Mouse (Mus musculus) CD4-positive helper T cell, adult 2 months (primary cell): ENCODE data around the gene Gdpd3.

Experiments
- DNase-seq: peaks from one replicate; pipeline ENCODE4 v3.0.0-alpha.2; 2012; ENCODE audit warnings: low read depth, missing footprints, low spot score

Gene Gdpd3

GRCm38 (mm10) chr7:126786142-126786541 is 20.0 kb downstream of the Gdpd3 start:
- no peak for DNase-seq

GRCm38 (mm10) chr7:126789141-126789540 is 23.0 kb downstream of the Gdpd3 start:
- no peak for DNase-seq

- DNase-seq: peak; percentile 98
These were observed 26.0 kb downstream of the Gdpd3 start, which contains the start of gene Ppp4c for GRCm38 (mm10) chr7:126791851-126792720. Gene Ppp4c (minus strand): TSS chr7:126792496.

DNA sequence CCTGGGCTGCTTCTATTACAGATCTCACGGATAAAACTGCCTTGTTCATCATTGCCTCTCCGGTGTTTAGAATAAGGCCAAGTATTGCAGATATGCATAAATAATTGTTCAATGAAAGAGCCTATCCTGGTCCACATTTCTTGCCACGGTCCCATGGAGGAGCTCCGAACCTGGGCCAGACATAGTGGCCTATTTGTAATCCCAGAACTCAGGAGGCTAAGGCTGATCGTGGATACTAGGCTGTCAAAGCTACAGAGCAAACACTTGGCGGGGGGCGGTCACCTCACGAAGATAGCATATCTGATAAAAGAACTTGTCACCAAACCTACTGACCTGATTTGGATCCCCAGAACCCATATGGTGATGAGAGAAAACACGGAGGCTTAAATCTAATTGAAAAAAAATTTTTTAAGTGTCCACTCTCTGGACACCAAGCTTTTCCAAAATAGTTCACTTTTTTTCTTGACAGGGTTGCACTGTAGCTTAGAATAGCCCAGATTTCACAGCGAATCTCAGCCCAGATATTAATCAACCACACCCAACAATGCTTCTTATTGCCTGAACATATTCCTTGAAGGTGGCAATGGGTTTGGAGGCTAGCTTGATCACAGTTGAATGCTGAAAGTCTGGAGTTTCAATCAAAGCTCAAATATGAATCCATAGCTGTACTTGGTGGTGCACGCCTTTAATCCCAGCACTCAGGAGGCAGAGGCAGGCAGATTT is 26.7 kb downstream of the Gdpd3 start:
- no peak for DNase-seq

DNA sequence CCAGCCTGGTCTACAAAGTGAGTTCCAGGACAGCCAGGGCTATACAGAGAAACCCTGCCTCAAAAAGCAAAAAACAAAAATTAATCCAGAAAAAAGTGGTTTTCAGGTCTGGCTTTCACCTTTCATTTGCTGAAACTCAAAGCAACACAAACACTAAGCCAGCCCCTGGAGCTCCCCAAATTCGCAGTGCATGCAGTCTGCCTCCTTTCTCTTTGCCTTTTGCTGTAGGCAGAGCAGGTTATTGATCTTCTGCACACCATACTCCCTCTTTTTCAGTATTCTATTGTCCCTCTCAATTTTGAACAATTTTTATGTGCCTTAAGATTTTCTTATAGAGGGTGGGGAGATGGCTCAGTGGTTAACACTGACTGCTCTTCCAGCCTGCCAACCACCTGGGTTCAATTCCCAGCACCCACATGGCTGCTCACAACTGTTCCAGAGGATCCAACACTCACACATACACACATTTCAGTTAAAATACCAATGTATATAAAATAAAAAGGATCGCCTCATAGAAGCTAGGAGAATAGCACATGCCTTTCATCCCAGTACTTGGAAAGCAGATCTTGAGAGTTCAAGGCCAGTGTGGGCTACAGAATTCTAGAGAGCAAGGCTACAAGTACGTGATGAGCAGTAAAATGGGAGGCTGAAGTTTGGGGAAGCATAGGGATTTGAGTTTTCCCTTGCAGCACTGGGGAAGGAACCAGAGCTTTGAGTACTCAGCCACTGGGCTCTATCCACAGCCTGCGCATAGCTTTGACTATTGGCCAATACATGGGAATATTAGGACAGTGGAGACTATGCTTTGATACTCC is 27.5 kb downstream of the Gdpd3 start:
- no peak for DNase-seq

GRCm38 (mm10) chr7:126794271-126794605 is 28.1 kb downstream of the Gdpd3 start:
- peak; percentile 70 for DNase-seq

DNA sequence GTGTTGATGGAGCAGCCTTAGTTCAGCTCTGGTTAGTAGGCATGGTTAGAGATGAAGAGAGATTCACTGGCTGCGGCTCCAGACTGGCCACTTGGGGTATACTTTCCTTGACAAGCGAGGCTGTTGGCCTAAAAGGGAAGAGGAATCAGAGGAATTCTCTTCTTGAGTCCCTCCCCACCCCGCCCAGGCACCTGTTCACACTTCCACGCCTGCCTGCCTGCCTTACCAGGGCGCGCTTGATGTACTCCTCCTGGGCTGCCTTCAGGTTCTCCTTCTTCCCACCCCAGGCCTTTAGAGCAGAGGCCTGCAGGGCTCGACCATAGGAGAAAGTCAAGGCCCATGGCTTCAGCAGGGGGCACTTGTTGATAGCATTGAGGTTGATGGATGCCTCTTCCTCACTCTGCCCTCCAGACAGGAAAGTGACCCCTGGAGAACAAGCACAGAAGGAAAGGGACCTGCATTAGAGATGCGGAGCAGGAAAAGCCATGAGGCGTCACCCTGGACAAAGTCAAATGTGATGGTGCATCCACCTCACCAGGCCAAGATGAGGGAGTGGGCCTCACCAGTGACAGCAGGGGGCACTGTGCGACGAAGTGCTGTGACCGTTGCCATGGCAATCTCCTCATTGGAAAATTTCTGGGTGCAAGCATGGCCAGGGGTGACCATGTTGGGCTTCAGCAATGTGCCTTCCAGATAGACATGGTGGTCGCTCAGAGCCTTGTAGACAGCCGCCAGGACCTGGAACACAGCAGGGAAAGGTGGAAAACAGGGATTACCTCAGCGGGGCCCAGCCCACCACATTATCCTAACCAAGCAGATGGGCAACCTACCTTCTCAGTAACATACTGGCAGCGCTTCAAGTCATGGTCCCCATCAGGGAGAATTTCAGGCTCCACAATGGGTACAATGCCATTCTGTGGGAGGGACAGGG is 29.5 kb downstream of the Gdpd3 start:
- DNase-seq: no peak

DNA sequence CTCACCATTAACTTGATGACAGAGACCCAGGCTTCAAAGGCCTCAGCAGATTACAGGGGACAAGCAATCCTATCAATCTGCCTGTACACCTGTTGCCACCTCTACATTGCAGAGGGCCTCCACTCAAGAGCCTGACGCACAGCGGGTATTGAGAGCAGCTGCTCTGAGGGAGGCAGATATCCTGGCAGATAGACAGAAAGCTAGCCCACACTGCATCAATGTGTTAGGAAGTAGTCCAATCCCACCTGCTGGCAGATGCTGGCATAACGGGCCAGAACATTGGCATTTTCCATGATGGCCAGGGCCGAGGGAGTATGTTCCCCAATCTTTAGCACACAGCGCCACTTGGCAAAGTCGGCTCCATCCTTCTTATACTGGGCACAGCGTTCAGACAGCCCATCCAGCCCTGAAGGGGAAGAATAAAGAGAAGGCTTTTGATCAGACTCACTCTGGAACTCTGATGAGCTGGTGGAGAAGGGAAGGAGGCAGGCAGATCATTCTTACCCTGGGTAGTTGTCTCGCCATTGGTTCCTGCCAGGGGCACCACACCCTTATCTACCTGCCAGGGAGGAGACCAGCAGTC is 30.3 kb downstream of the Gdpd3 start:
- DNase-seq: peak; percentile 54

DNA sequence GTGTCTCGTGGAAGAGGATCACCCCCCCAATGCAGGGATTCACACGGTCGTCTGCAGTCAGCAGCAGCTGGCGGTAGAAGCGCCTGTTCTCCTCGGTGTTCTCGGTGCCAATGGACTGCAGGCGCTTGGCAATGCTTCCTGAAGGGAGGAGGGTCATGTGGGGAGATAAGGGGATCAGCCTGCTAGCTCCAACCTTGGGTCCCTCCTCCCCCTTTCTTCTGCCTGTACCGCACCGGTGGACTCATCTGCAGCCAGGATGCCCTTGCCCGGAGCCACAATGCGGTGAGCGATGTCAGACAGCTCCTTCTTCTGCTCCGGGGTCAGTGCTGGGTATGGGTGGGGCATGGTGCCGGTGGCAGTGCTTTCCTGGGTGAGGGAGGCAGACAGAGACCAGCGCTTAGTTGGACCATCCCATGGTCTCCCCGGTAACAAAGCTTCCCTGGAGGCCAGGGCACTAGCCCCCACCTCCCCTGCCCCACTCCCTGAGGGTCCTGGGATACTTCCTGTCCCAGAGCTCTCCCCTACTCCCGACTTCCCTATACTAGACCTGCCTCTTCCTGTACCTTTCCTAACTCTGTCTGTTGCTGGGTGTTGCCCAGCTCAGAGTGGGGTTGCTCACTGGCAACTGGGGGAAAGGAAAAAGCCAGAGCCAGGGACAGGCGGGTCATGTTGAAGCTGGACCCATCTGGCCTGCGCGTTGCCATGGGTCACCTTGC is 31.4 kb downstream of the Gdpd3 start, which contains the start of gene Fam57b:
TSS of gene Fam57b (plus strand) at position 258 of the 716 bp plus-strand sequence.
- DNase-seq: peak; percentile 44

GRCm38 (mm10) chr7:126798127-126799049 is 32.3 kb downstream of the Gdpd3 start:
- DNase-seq: peak; percentile 76

GRCm38 (mm10) chr7:126799050-126799467 is 32.9 kb downstream of the Gdpd3 start:
- DNase-seq: peak; percentile 98

DNA sequence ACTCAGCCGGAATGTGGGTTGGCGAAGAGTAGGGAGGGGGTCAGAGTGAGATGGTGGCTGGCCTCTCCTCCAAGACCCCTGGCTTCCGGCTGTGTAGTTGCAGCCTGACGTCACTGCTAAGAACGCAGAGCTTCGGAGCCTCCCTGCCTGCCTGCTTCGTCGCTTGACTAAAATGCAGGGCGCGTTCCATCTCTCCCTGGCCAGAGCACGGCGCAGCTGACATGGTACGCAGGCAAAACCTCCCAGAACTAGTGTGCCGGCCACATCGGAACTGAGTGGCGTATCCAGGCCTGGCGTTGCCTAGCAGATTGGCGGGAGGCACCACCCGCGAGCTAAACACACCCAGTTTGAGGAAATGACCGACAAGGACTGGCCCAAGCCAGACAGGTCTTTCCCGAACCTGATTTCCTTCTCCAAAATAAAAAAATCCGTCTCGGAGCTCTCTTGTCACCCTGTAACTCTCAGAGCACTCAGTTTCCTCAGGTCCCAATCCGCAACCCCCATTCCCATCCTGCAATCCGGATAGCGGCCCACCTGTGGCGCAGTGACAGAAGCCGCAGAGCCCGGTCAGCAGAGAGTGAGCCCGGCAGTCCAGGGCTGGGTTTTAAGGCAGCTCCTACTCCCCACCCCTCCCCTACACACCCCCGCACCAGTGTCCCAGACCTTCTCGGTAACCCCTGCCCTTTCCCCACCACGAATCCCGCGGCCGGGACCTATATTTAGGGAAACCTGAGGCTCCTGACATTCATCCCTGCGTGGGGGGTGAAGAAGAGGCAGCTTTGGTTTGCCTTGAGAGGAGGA is 33.5 kb downstream of the Gdpd3 start:
- no peak for DNase-seq

- DNase-seq: no peak
These were observed 34.3 kb downstream of the Gdpd3 start for GRCm38 (mm10) chr7:126800269-126801056.

GRCm38 (mm10) chr7:126801057-126801422 is 34.9 kb downstream of the Gdpd3 start:
- no peak for DNase-seq

DNA sequence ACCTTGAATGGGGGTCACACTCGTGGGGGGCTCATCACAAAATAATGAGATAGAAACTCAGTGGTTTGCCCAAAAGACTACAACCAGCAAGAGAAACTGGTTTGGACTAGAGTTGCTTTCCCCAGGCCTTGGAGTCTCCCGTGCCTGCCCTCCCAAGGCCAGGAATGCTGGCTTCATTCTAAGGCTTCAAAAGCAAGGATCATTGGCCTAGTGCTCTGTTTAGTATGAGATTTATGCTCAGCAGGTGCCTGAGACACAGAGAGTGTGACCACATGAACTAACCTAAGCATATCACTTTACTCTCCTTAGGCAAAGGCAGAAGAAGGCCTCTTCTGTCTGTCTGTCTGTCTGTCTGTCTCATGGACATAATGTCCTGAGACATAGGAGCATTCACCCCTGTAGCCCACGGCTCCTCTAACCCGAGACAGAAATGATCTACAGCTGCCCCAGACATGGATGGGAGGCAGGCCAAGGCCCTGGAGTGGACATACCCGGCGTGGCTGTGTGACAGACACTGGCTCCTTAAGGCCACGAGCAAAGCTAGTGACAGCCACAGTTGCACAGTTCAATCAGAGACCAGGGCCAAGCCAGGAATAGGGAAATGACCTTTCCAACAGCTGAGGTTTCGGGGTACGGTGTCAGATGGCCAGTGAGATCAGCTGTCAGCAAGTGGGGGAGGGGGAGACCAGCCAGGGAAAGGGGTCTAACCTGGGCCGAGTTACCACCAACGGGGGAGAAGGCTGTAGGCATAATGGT is 36.2 kb downstream of the Gdpd3 start:
- no peak for DNase-seq

DNA sequence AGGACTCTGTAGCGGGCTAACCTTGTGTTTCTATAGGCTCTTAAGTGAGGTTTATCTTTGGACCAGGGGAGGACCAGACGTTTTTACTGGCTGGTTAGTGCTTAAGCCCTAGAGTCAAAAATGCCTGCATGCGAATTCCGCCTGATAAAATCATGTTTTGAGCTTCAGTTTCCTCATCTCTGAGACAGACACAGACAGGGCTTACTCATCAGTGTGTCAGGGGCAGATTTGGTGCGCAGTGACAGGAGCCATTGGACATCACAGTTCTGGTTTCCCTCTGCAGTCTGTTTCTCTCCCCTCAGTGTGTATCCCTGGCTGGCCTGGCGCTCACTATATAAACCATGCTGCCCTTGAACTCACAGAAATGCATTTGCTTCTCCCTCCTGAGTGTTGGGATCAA is 37.0 kb downstream of the Gdpd3 start:
- DNase-seq: no peak
